Mouse (Mus musculus): ENCODE data around the gene Med13l. TPM values are rescaled to one million over a fixed set of nuclear protein-coding genes. Genes with fewer than 3 reads are reported as not detected.

Gene Med13l
- polyA plus RNA-seq, 1 experiment from 2014 or later: 20.5 TPM

- no peak overlapping the region for H3K27ac ChIP-seq (replicated peaks; ENCODE audit: low read depth, low read length)
- ATAC-seq (ENCODE audit: low FRiP score, low TSS enrichment) (no peak), DNase-seq (no peak)
- no peak overlapping the region for H3K4me3 ChIP-seq (replicated peaks; ENCODE audit: low read depth, low read length)
- no peaks in the 10 kb centered on the region for H3K9me3 ChIP-seq (ENCODE audit: control insufficient read depth, low read length)
- 66% methylated on average over 7 of the region's 7 CpGs for WGBS
- H3K4me2 ChIP-seq (ENCODE audit: low read length): no peak overlapping the region
- no peaks in the 10 kb centered on the region for H3K27me3 ChIP-seq (ENCODE audit: control insufficient read depth, insufficient read depth, low read length)
- H3K4me1 ChIP-seq (ENCODE audit: control insufficient read depth, insufficient read depth, low read length): peaks cover 22% of the 10 kb centered on the region
- no peaks in the 10 kb centered on the region for H3K36me3 ChIP-seq (ENCODE audit: control insufficient read depth, insufficient read depth, low read length)
- H3K9ac ChIP-seq (replicated peaks; ENCODE audit: low read length): no peak overlapping the region
Measured at GRCm38 (mm10) chr5:118574997-118575396, 14.5 kb downstream of the Med13l start.

GRCm38 (mm10) chr5:118575909-118576308 lies 15.4 kb downstream of the Med13l start:
- 52% methylated on average over 6 of the region's 6 CpGs for WGBS
- Histone ChIP-seq H3K9me3 (ENCODE audit: control insufficient read depth, low read length) (no peaks in the 10 kb centered on the region), H3K4me1 (ENCODE audit: control insufficient read depth, insufficient read depth, low read length) (peaks cover 16% of the 10 kb centered on the region), H3K27ac (replicated peaks; ENCODE audit: low read depth, low read length) (no peak overlapping the region), H3K4me3 (replicated peaks; ENCODE audit: low read depth, low read length) (no peak overlapping the region), H3K9ac (replicated peaks; ENCODE audit: low read length) (no peak overlapping the region), H3K27me3 (ENCODE audit: control insufficient read depth, insufficient read depth, low read length) (no peaks in the 10 kb centered on the region), H3K36me3 (ENCODE audit: control insufficient read depth, insufficient read depth, low read length) (no peaks in the 10 kb centered on the region), H3K4me2 (ENCODE audit: low read length) (no peak overlapping the region)
- DNase-seq (no peak), ATAC-seq (ENCODE audit: low FRiP score, low TSS enrichment) (no peak)

- DNase-seq (no peak), ATAC-seq (ENCODE audit: low FRiP score, low TSS enrichment) (no peak)
- H3K9me3 ChIP-seq (ENCODE audit: control insufficient read depth, low read length): no peaks in the 10 kb centered on the region
- peaks cover 16% of the 10 kb centered on the region for H3K4me1 ChIP-seq (ENCODE audit: control insufficient read depth, insufficient read depth, low read length)
- H3K9ac ChIP-seq (replicated peaks; ENCODE audit: low read length): no peak overlapping the region
- H3K27ac ChIP-seq (replicated peaks; ENCODE audit: low read depth, low read length): no peak overlapping the region
- 52% methylated on average over 3 of the region's 3 CpGs for WGBS
- no peak overlapping the region for H3K4me2 ChIP-seq (ENCODE audit: low read length)
- no peak overlapping the region for H3K4me3 ChIP-seq (replicated peaks; ENCODE audit: low read depth, low read length)
- no peaks in the 10 kb centered on the region for H3K27me3 ChIP-seq (ENCODE audit: control insufficient read depth, insufficient read depth, low read length)
- no peaks in the 10 kb centered on the region for H3K36me3 ChIP-seq (ENCODE audit: control insufficient read depth, insufficient read depth, low read length)
Measured at GRCm38 (mm10) chr5:118576731-118577130, 16.3 kb downstream of the Med13l start.

GRCm38 (mm10) chr5:118585355-118585754 lies 24.9 kb downstream of the Med13l start:
- Histone ChIP-seq H3K27me3 (ENCODE audit: control insufficient read depth, insufficient read depth, low read length) (no peaks in the 10 kb centered on the region), H3K4me1 (ENCODE audit: control insufficient read depth, insufficient read depth, low read length) (peaks cover 25% of the 10 kb centered on the region), H3K4me2 (ENCODE audit: low read length) (no peak overlapping the region), H3K9ac (replicated peaks; ENCODE audit: low read length) (no peak overlapping the region), H3K27ac (replicated peaks; ENCODE audit: low read depth, low read length) (no peak overlapping the region), H3K4me3 (replicated peaks; ENCODE audit: low read depth, low read length) (no peak overlapping the region), H3K36me3 (ENCODE audit: control insufficient read depth, insufficient read depth, low read length) (no peaks in the 10 kb centered on the region), H3K9me3 (ENCODE audit: control insufficient read depth, low read length) (no peaks in the 10 kb centered on the region)
- no peak for DNase-seq
- ATAC-seq (ENCODE audit: low FRiP score, low TSS enrichment): no peak
- WGBS: 35% methylated on average over 4 of the region's 4 CpGs

- Histone ChIP-seq H3K27me3 (ENCODE audit: control insufficient read depth, insufficient read depth, low read length) (no peaks in the 10 kb centered on the region), H3K9me3 (ENCODE audit: control insufficient read depth, low read length) (no peaks in the 10 kb centered on the region), H3K36me3 (ENCODE audit: control insufficient read depth, insufficient read depth, low read length) (no peaks in the 10 kb centered on the region), H3K9ac (replicated peaks; ENCODE audit: low read length) (no peak overlapping the region), H3K27ac (replicated peaks; ENCODE audit: low read depth, low read length) (no peak overlapping the region), H3K4me3 (replicated peaks; ENCODE audit: low read depth, low read length) (no peak overlapping the region), H3K4me1 (ENCODE audit: control insufficient read depth, insufficient read depth, low read length) (peaks cover 37% of the 10 kb centered on the region), H3K4me2 (ENCODE audit: low read length) (no peak overlapping the region)
- WGBS: 52% methylated on average over 6 of the region's 6 CpGs
- DNase-seq: no peak
- ATAC-seq (ENCODE audit: low FRiP score, low TSS enrichment): no peak
Measured at GRCm38 (mm10) chr5:118586560-118586959, 26.1 kb downstream of the Med13l start.

- DNase-seq: no peak
- Histone ChIP-seq H3K9me3 (ENCODE audit: control insufficient read depth, low read length) (no peaks in the 10 kb centered on the region), H3K4me2 (ENCODE audit: low read length) (no peak overlapping the region), H3K27ac (replicated peaks; ENCODE audit: low read depth, low read length) (no peak overlapping the region), H3K36me3 (ENCODE audit: control insufficient read depth, insufficient read depth, low read length) (no peaks in the 10 kb centered on the region), H3K4me3 (replicated peaks; ENCODE audit: low read depth, low read length) (no peak overlapping the region), H3K4me1 (ENCODE audit: control insufficient read depth, insufficient read depth, low read length) (peaks cover 31% of the 10 kb centered on the region), H3K9ac (replicated peaks; ENCODE audit: low read length) (no peak overlapping the region), H3K27me3 (ENCODE audit: control insufficient read depth, insufficient read depth, low read length) (no peaks in the 10 kb centered on the region)
- 94% methylated on average over 6 of the region's 6 CpGs for WGBS
- ATAC-seq (ENCODE audit: low FRiP score, low TSS enrichment): no peak
Measured at GRCm38 (mm10) chr5:118588381-118588925, 28.0 kb downstream of the Med13l start.

GRCm38 (mm10) chr5:118589186-118589892 lies 28.9 kb downstream of the Med13l start:
- Histone ChIP-seq H3K9ac (replicated peaks; ENCODE audit: low read length) (no peak overlapping the region), H3K27me3 (ENCODE audit: control insufficient read depth, insufficient read depth, low read length) (no peaks in the 10 kb centered on the region), H3K4me3 (replicated peaks; ENCODE audit: low read depth, low read length) (no peak overlapping the region), H3K36me3 (ENCODE audit: control insufficient read depth, insufficient read depth, low read length) (no peaks in the 10 kb centered on the region), H3K4me1 (ENCODE audit: control insufficient read depth, insufficient read depth, low read length) (peaks cover 31% of the 10 kb centered on the region), H3K4me2 (ENCODE audit: low read length) (no peak overlapping the region), H3K27ac (replicated peaks; ENCODE audit: low read depth, low read length) (no peak overlapping the region), H3K9me3 (ENCODE audit: control insufficient read depth, low read length) (no peaks in the 10 kb centered on the region)
- DNase-seq (no peak), ATAC-seq (ENCODE audit: low FRiP score, low TSS enrichment) (no peak)
- WGBS: 78% methylated on average over 11 of the region's 11 CpGs

GRCm38 (mm10) chr5:118590868-118591267 lies 30.4 kb downstream of the Med13l start:
- peaks cover 28% of the 10 kb centered on the region for H3K4me1 ChIP-seq (ENCODE audit: control insufficient read depth, insufficient read depth, low read length)
- H3K4me3 ChIP-seq (replicated peaks; ENCODE audit: low read depth, low read length): no peak overlapping the region
- no peak for ATAC-seq (ENCODE audit: low FRiP score, low TSS enrichment)
- H3K9ac ChIP-seq (replicated peaks; ENCODE audit: low read length): no peak overlapping the region
- H3K4me2 ChIP-seq (ENCODE audit: low read length): no peak overlapping the region
- 38% methylated on average over 6 of the region's 6 CpGs for WGBS
- no peaks in the 10 kb centered on the region for H3K27me3 ChIP-seq (ENCODE audit: control insufficient read depth, insufficient read depth, low read length)
- no peak overlapping the region for H3K27ac ChIP-seq (replicated peaks; ENCODE audit: low read depth, low read length)
- H3K9me3 ChIP-seq (ENCODE audit: control insufficient read depth, low read length): no peaks in the 10 kb centered on the region
- no peak for DNase-seq
- no peaks in the 10 kb centered on the region for H3K36me3 ChIP-seq (ENCODE audit: control insufficient read depth, insufficient read depth, low read length)

- Histone ChIP-seq H3K4me1 (ENCODE audit: control insufficient read depth, insufficient read depth, low read length) (peaks cover 23% of the 10 kb centered on the region), H3K27ac (replicated peaks; ENCODE audit: low read depth, low read length) (no peak overlapping the region), H3K9ac (replicated peaks; ENCODE audit: low read length) (no peak overlapping the region), H3K4me2 (ENCODE audit: low read length) (no peak overlapping the region), H3K4me3 (replicated peaks; ENCODE audit: low read depth, low read length) (no peak overlapping the region), H3K36me3 (ENCODE audit: control insufficient read depth, insufficient read depth, low read length) (no peaks in the 10 kb centered on the region), H3K27me3 (ENCODE audit: control insufficient read depth, insufficient read depth, low read length) (no peaks in the 10 kb centered on the region), H3K9me3 (ENCODE audit: control insufficient read depth, low read length) (no peaks in the 10 kb centered on the region)
- no peak for DNase-seq
- ATAC-seq (ENCODE audit: low FRiP score, low TSS enrichment): no peak
- 52% methylated on average over 11 of the region's 11 CpGs for WGBS
Measured at GRCm38 (mm10) chr5:118591826-118592499, 31.5 kb downstream of the Med13l start.

Measured in midbrain, embryonic 14.5 days (tissue).